Mouse (Mus musculus) urinary bladder, postnatal 0 days (tissue): ENCODE results near the gene Ngfr. TPM values are rescaled to one million over a fixed set of nuclear protein-coding genes. Genes with fewer than 3 reads are reported as not detected.

Source experiments
- polyA plus RNA-seq: library from polyadenylated mRNA; unstranded; fragments of >200 nt; fragmentation: Nextera tagmentation; extraction: Ambion mirVana; gene quantifications from 2 replicates; pipeline ENCODE4 v1.2.1, GENCODE M21; 2015

The Ngfr gene
- 2.6 and 3.2 TPM in 2 replicates for polyA plus RNA-seq

GRCm38 (mm10) chr11:95587423-95587951 is at the start of gene Ngfr:
Gene Ngfr, minus strand, starts transcription at chr11:95587735.

Other genes starting within 250 kb of the Ngfr start
- 71.6 and 72.2 TPM in 2 replicates for gene Slc35b1, start 203.0 kb downstream of the Ngfr start, polyA plus RNA-seq
- gene Spop, start 173.7 kb downstream of the Ngfr start, polyA plus RNA-seq, result 159 and 174 TPM in 2 replicates
- gene Nxph3, start 73.2 kb downstream of the Ngfr start, polyA plus RNA-seq, result 0.39 and 0.48 TPM in 2 replicates
- gene Phb, start 79.2 kb upstream of the Ngfr start, polyA plus RNA-seq, result 163 and 165 TPM in 2 replicates
- 13.4 TPM in 2 replicates for gene Zfp652, start 124.9 kb upstream of the Ngfr start, polyA plus RNA-seq
- 0.51 and 0.58 TPM in 2 replicates for gene B130006D01Rik, start 135.9 kb upstream of the Ngfr start, polyA plus RNA-seq
- gene Phospho1, start 236.8 kb upstream of the Ngfr start, polyA plus RNA-seq, result 2.0 and 2.2 TPM in 2 replicates
- 15.8 and 23.8 TPM in 2 replicates for gene Gngt2, start 249.5 kb upstream of the Ngfr start, polyA plus RNA-seq